Mouse (Mus musculus): ENCODE results near the gene Hes7. TPM values are rescaled to one million over a fixed set of nuclear protein-coding genes. Genes with fewer than 3 reads are reported as not detected.

The Hes7 gene
- total and polyA plus RNA-seq, 2 experiments from 2014 or later, result 1.3 to 1.6 TPM

DNA sequence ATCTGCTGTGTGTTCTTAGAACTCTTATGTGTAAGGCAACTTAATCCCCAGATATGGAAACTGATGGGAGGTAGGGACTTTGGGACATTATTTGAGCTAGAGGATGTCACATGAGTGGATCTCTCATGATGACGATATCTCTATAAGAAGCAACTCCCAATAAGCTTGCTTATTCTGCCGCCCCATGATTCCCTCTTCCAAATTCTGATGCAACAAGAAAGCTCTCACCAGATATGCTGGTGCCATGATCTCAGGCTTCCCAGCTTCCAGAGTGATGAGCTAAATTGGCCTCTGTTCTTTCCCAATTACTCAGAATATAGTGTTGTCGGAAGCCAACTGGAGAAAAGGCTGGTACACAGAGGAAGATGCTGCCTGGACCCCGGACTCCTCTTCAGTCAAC is 8.3 kb upstream of the Hes7 start:
- 71% methylated on average over 4 of the region's 4 CpGs for WGBS
- DNase-seq, result peak; percentile 11

GRCm38 (mm10) chr11:69114018-69114417 is 6.2 kb upstream of the Hes7 start:
- Histone ChIP-seq H3K36me3 (ENCODE audit: insufficient read depth) (peaks cover 7% of the 10 kb centered on the region), H3K4me1 (ENCODE audit: insufficient read depth) (0 out of 2 replicates have a peak, but pooled peaks cover 2% of the 10 kb centered on the region), H3K4me3 (ENCODE audit: low read depth, low read length) (no peak overlapping the region), H3K9me3 (ENCODE audit: low read length) (no peaks in the 10 kb centered on the region), H3K4me2 (ENCODE audit: low read depth) (no peak overlapping the region), H3K27ac (ENCODE audit: low read depth, low read length) (no peak overlapping the region), H3K27me3 (ENCODE audit: insufficient read depth, low read length) (no peaks in the 10 kb centered on the region; the same call in 1 of the 2 replicates), H3K9ac (no peak overlapping the region)
- no peak for ATAC-seq
- whole genome bisulfite sequencing, result 73% methylated on average over 3 of the region's 3 CpGs
- DNase-seq, result no peak
- TF ChIP-seq CTCF (IDR thresholded peaks at IDR 0.05; ENCODE audit: low read depth), result no peak

More for the DNA sequence above, 8.3 kb upstream of the Hes7 start:
- no peak overlapping the region for H3K9ac ChIP-seq
- H3K27me3 ChIP-seq (ENCODE audit: insufficient read depth, low read length), result no peaks in the 10 kb centered on the region; the same call in 1 of the 2 replicates
- no peaks in the 10 kb centered on the region for H3K9me3 ChIP-seq (ENCODE audit: low read length)
- H3K4me3 ChIP-seq (ENCODE audit: low read depth, low read length), result no peak overlapping the region; the same call in 1 of the 2 replicates
- peak overlapping the region; percentile 17 for H3K4me2 ChIP-seq (ENCODE audit: low read depth)
- no peak overlapping the region for H3K27ac ChIP-seq (ENCODE audit: low read depth, low read length)
- peaks cover 27% of the 10 kb centered on the region for H3K36me3 ChIP-seq (ENCODE audit: insufficient read depth)
- TF ChIP-seq CTCF (IDR thresholded peaks at IDR 0.05; ENCODE audit: low read depth), result no peak
- ATAC-seq, result no peak
- H3K4me1 ChIP-seq (ENCODE audit: insufficient read depth), result no peaks in the 10 kb centered on the region

DNA sequence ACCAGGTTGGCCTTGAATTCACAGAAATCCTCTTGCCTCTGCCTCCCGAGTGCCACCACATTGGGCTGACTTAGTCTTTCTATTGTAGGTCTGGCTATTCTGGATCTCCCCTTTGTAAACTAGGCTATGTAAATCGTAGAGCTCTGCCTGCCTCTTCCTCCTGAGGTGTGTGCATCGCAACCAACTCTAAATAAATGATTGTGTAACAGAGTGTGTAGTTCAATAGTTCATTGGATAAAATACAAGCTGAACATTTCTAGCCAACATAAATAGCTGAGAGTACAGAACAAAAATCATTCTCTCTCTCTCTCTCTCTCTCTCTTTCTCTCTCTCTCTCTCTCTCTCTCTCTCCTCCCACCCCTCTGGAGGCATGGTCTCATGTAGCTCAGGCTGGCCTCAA is 5.6 kb upstream of the Hes7 start:
- no peaks in the 10 kb centered on the region for H3K9me3 ChIP-seq (ENCODE audit: low read length)
- no peak overlapping the region for H3K27ac ChIP-seq (ENCODE audit: low read depth, low read length)
- 0 out of 2 replicates have a peak, but pooled peaks cover 5% of the 10 kb centered on the region for H3K4me1 ChIP-seq (ENCODE audit: insufficient read depth)
- no peak overlapping the region for H3K4me3 ChIP-seq (ENCODE audit: low read depth, low read length)
- WGBS, result 84% methylated on average over 3 of the region's 3 CpGs
- TF ChIP-seq CTCF (IDR thresholded peaks at IDR 0.05; ENCODE audit: low read depth), result no peak
- H3K27me3 ChIP-seq (ENCODE audit: insufficient read depth, low read length), result no peaks in the 10 kb centered on the region; the same call in 1 of the 2 replicates
- no peak for ATAC-seq
- H3K9ac ChIP-seq, result no peak overlapping the region
- no peak overlapping the region for H3K4me2 ChIP-seq (ENCODE audit: low read depth)
- no peak for DNase-seq
- H3K36me3 ChIP-seq (ENCODE audit: insufficient read depth), result peaks cover under 1% of the 10 kb centered on the region; the same call in 1 of the 2 replicates

DNA sequence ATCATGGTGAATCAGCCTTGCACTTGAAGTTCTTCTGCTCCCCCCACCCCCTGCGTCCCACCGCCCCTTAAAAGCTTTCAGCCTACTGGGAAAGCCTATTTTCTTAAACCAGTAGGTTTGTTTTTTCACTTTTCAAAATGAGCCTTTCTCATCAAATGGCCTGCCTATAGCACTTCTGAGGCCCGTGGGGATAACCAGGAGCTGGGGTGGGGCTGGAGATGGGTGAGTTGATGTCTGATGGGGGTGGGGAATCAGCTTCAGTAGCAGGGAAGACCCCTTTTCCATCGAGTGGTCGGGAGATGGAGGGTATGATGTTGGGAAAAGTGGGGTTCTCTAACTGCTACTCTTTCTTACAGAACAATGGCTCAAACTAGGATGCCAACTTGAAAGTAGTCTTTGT is 3.4 kb upstream of the Hes7 start:
- Histone ChIP-seq H3K27me3 (ENCODE audit: insufficient read depth, low read length) (no peaks in the 10 kb centered on the region; the same call in 1 of the 2 replicates), H3K4me3 (ENCODE audit: low read depth, low read length) (peak overlapping the region; percentile 70; the same call in 1 of the 2 replicates), H3K27ac (ENCODE audit: low read depth, low read length) (no peak overlapping the region), H3K4me2 (ENCODE audit: low read depth) (peak overlapping the region; percentile 96), H3K9ac (no peak overlapping the region), H3K36me3 (ENCODE audit: insufficient read depth) (no peaks in the 10 kb centered on the region), H3K9me3 (ENCODE audit: low read length) (no peaks in the 10 kb centered on the region), H3K4me1 (ENCODE audit: insufficient read depth) (peaks cover 18% of the 10 kb centered on the region)
- no peak for TF ChIP-seq CTCF (IDR thresholded peaks at IDR 0.05; ENCODE audit: low read depth)
- WGBS, result 62% methylated on average over 5 of the region's 5 CpGs
- no peak for DNase-seq
- no peak for ATAC-seq

DNA sequence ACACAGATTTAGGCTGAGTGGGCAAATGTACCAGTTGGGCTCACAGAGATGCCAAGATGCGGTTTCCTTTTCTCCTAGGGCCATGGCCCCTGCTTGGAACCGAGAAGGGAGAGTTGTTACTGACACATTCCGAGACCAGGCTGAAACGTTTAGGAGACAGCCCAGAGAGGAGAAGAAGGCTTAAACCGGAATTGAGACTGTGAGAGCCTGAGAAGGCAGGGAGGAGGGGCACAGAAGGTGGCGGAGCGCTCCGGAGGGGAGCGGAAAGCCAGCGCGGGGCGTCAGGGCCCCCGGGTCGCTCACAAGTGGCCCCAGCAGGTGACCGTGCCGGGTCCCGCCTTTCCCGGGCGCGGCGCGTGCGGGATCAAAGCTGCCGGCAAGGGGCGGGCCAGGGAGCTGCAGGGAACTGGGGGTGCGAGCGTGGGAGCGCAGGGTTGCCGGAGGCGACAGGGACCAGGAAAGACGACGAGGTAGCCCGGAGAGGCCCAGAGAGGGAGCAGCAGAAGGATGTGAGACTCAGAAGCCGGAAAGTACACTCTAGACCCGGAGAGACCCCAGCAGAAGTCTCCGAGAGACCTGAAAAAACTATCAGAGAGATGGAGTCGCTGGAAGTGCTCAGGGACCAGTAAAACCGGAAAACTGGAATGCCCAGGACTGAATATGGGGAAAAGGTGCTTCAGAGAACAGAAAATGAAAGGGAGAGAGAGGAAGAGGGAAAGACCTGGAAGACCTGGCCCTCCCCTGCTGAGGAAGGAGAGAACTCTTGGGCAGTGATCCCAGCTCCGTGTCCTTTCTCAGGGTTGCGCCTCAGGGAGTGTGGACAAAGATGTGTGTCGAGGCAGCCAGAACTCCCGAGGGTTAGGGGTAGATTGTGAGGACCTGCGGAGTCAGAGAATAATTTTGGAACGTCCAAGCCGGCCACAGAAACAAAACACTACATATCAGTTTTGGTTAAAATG is 2.2 kb upstream of the Hes7 start:
- peak overlapping the region; percentile 96 for H3K4me2 ChIP-seq (ENCODE audit: low read depth)
- no peaks in the 10 kb centered on the region for H3K27me3 ChIP-seq (ENCODE audit: insufficient read depth, low read length)
- H3K4me1 ChIP-seq (ENCODE audit: insufficient read depth), result peaks cover 18% of the 10 kb centered on the region
- peak overlapping the region; percentile 74 for H3K27ac ChIP-seq (ENCODE audit: low read depth, low read length)
- peak; percentile 7; the same call in 1 of the 2 replicates for ATAC-seq
- 1% methylated on average over 45 of the region's 45 CpGs for WGBS
- H3K9ac ChIP-seq, result peak overlapping the region; percentile 60
- DNase-seq, result peak; percentile 46
- H3K4me3 ChIP-seq (ENCODE audit: low read depth, low read length), result peak overlapping the region; percentile 70
- H3K9me3 ChIP-seq (ENCODE audit: low read length), result no peaks in the 10 kb centered on the region
- no peak for TF ChIP-seq CTCF (IDR thresholded peaks at IDR 0.05; ENCODE audit: low read depth)
- H3K36me3 ChIP-seq (ENCODE audit: insufficient read depth), result no peaks in the 10 kb centered on the region

- H3K27ac ChIP-seq (ENCODE audit: low read depth, low read length), result no peak overlapping the region
- no peak for TF ChIP-seq CTCF (IDR thresholded peaks at IDR 0.05; ENCODE audit: low read depth)
- peak; percentile 95 for DNase-seq
- no peaks in the 10 kb centered on the region for H3K27me3 ChIP-seq (ENCODE audit: insufficient read depth, low read length)
- no peak; the same call in 1 of the 2 replicates for ATAC-seq
- H3K4me3 ChIP-seq (ENCODE audit: low read depth, low read length), result peak overlapping the region; percentile 70
- no peaks in the 10 kb centered on the region for H3K36me3 ChIP-seq (ENCODE audit: insufficient read depth)
- peak overlapping the region; percentile 7; the same call in 1 of the 2 replicates for H3K9ac ChIP-seq
- H3K4me1 ChIP-seq (ENCODE audit: insufficient read depth), result peaks cover 18% of the 10 kb centered on the region
- WGBS, result under 1% methylated on average over 15 of the region's 15 CpGs
- peak overlapping the region; percentile 96 for H3K4me2 ChIP-seq (ENCODE audit: low read depth)
- no peaks in the 10 kb centered on the region for H3K9me3 ChIP-seq (ENCODE audit: low read length)
These were observed 1.4 kb upstream of the Hes7 start for GRCm38 (mm10) chr11:69118765-69119164.

Measured in forebrain, postnatal 0 days (tissue).